Mouse (Mus musculus) liver, embryonic 14.5 days (tissue): ENCODE results near the gene Ccl11.

Experiments
- CTCF ChIP-seq: IDR thresholded peaks from 2 replicates; pipeline ENCODE4 v1.5.1; 2016; ENCODE audit warnings: antibody characterized with exemption, low read depth, control low read depth
- EP300 ChIP-seq: IDR thresholded peaks from 2 replicates; pipeline ENCODE4 v1.6.1; 2016; ENCODE audit warnings: antibody characterized with exemption, low read depth

DNA sequence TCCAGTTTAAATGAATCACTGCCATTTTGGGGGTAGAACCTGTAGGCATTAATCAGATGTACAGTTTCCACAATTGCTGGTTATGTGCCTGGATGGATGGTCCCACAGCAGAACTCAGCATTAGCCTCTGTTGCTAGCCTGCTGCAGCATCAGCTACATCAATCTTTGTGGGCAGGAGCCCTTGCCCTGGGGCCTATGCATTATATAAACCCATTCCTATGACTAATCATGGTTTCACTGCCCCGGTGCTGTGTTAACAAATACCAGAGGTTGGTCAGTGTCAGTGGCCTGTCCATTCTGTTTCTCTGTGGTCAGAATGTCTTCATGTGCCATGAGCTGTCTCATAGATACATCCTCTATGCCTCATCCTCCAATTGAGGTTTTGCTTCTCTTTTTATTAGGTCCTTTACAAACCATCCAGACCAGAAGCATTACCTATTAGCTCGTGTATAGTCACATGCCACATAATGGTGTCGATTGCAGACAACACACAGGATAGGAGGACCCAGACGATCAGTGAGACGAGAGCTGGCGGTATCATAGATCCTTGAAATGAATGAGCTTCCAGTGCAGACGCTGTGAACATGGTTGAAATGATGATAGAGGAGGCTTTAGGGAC, 9.4 kb downstream of the Ccl11 start:
- no peak for TF ChIP-seq CTCF
- no peak for TF ChIP-seq EP300
